Mouse (Mus musculus) liver, adult 2 months (tissue): ENCODE measurements around the gene Susd1. TPM values are rescaled to one million over a fixed set of nuclear protein-coding genes. Genes with fewer than 3 reads are reported as not detected.

Experiments
- DNase-seq: peaks from one replicate; pipeline ENCODE4 v3.0.0-alpha.2; 2011; ENCODE audit warnings: low read depth, low spot score; ENCODE audit errors: extremely low read depth
- H3K27ac ChIP-seq: fragments of 200-500 bp; replicated peaks from 2 replicates; pipeline ENCODE4 v1.5.1; 2012; ENCODE audit warnings: low read depth, mild to moderate bottlenecking, control low read depth, inconsistent platforms, low read length; ENCODE audit not compliant: insufficient read depth
- H3K27me3 ChIP-seq: fragments of 200-500 bp; 2 replicates; pipeline ENCODE4 v1.6.1; 2012; ENCODE audit warnings: mild to moderate bottlenecking, moderate library complexity, low read length, inconsistent platforms; ENCODE audit not compliant: control insufficient read depth, insufficient read depth
- H3K36me3 ChIP-seq: fragments of 200-500 bp; 2 replicates; pipeline ENCODE4 v1.6.1; 2012; ENCODE audit warnings: low read length, inconsistent platforms; ENCODE audit not compliant: control insufficient read depth, insufficient read depth
- H3K4me1 ChIP-seq: fragments of 200-500 bp; 2 replicates; pipeline ENCODE4 v1.6.1; 2011; ENCODE audit warnings: low read length; ENCODE audit not compliant: control insufficient read depth, insufficient read depth
- H3K4me3 ChIP-seq: fragments of 200-500 bp; 2 replicates; pipeline ENCODE4 v1.5.1; 2011; ENCODE audit warnings: low read depth, mild to moderate bottlenecking, control low read depth, low read length, moderate library complexity; ENCODE audit not compliant: insufficient read depth
- H3K79me2 ChIP-seq: fragments of 200-500 bp; 2 replicates; pipeline ENCODE4 v1.6.1; 2012; ENCODE audit warnings: inconsistent platforms, mild to moderate bottlenecking, low read length, moderate library complexity; ENCODE audit not compliant: control insufficient read depth, insufficient read depth
- H3K9ac ChIP-seq: fragments of 200-500 bp; 2 replicates; pipeline ENCODE4 v1.6.1; 2012; ENCODE audit warnings: low read depth, mild to moderate bottlenecking, control low read depth, inconsistent platforms, low read length
- CTCF ChIP-seq: fragments of 200-500 bp; IDR thresholded peaks from 2 replicates; pipeline ENCODE4 v1.5.1; 2011; ENCODE audit warnings: low read depth, low read length, control low read depth
- POLR2A ChIP-seq: fragments of 200-500 bp; IDR thresholded peaks from 2 replicates; pipeline ENCODE4 v1.6.1; 2011; ENCODE audit warnings: low read length, control low read depth; ENCODE audit not compliant: insufficient read depth; ENCODE audit errors: extremely low read depth
- WGBS: fragments of 180-500 bp; shearing (Covaris S2); methylation state at CpG from one replicate; pipeline ENCODE4 v1.1.7; 2018; 5-methylcytosine and 5-hydroxymethylcytosine counted together
- polyA plus RNA-seq: library from polyadenylated mRNA; depleted of rRNA; stranded (reverse); fragments of >200 nt; gene quantifications from 2 replicates; pipeline ENCODE4 v1.2.3, GENCODE M21; 2012
- total RNA-seq: library from RNA; depleted of rRNA; stranded (reverse); fragments of >200 nt; gene quantifications from 2 replicates; pipeline ENCODE4 v1.2.3, GENCODE M21; 2014

The Susd1 gene
- total and polyA plus RNA-seq, 2 experiments, result 5.5 to 9.7 TPM

DNA sequence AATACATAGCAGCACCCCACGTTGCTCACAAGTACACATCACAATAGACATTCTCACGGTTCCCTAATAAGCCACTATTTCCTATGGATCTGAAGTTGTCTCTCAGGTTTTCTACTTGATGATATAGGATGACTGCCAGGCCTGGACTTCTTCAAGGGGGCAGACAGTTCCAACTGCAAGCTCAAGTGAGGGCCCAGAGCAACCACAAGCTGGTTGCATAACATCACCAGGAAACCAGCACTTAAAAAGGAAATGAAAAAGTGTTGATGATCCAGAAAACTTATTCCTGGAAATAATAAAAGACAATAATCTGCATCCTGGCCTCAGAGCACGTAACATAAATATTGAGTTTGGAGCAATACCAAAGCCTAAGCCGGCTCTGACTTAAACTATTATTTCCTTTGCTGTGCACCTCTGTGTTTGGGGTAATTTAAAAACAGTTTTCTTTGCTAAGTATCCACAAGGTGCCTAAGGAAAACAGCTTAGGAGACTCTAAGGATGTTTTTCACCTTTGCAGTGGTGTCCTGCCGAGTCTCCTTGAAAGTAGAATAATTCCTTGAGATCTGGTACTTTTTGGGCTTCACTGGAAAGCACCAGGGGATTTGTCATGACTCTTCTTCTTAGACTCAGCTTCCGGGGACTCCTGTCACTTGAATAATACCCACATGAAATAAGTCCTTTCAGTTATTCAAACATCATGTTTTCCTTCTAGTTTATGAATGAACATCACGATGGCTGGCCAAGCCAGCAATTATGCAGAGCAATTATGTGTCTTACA lies 139.5 kb downstream of the Susd1 start:
- H3K4me1 ChIP-seq, result no peaks in the 10 kb centered on the region
- WGBS, result 58% methylated on average over 7 of the region's 7 CpGs
- DNase-seq, result no peak
- H3K36me3 ChIP-seq, result no peaks in the 10 kb centered on the region
- no peak overlapping the region for H3K9ac ChIP-seq
- no peak for TF ChIP-seq POLR2A
- TF ChIP-seq CTCF, result no peak
- H3K27ac ChIP-seq, result no peak overlapping the region
- H3K4me3 ChIP-seq, result no peak overlapping the region
- no peaks in the 10 kb centered on the region for H3K27me3 ChIP-seq
- no peaks in the 10 kb centered on the region for H3K79me2 ChIP-seq

DNA sequence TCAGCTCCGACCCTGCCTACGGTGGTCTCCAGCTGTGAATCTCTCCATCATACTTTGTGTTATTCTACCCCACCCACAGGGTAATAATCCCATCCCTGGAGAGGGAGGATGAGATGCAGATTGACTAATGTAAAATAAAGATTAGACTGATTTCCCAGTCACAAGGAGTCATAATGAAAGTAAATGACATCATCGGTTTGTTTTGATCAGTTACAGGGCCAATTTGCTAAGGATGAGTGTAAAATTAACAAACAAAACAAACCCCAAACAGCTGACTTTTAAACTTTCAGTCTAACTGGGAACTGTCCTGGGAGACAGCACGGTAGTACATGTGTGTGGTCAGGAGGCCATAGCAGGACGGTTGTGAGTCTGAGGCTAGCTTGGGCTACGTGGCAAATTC lies 143.3 kb downstream of the Susd1 start:
- DNase-seq, result no peak
- WGBS, result 97% methylated on average over 6 of the region's 6 CpGs
- H3K4me3 ChIP-seq, result no peak overlapping the region
- H3K9ac ChIP-seq, result no peak overlapping the region
- no peak for TF ChIP-seq CTCF
- no peak for TF ChIP-seq POLR2A
- no peaks in the 10 kb centered on the region for H3K36me3 ChIP-seq
- H3K4me1 ChIP-seq, result no peaks in the 10 kb centered on the region
- no peaks in the 10 kb centered on the region for H3K27me3 ChIP-seq
- no peaks in the 10 kb centered on the region for H3K79me2 ChIP-seq
- H3K27ac ChIP-seq, result no peak overlapping the region

GRCm38 (mm10) chr4:59294661-59295060 lies 143.8 kb downstream of the Susd1 start:
- Histone ChIP-seq H3K36me3 (no peaks in the 10 kb centered on the region), H3K9ac (no peak overlapping the region), H3K4me3 (no peak overlapping the region), H3K27ac (no peak overlapping the region), H3K4me1 (no peaks in the 10 kb centered on the region), H3K27me3 (no peaks in the 10 kb centered on the region), H3K79me2 (no peaks in the 10 kb centered on the region)
- TF ChIP-seq POLR2A, result no peak
- no peak for TF ChIP-seq CTCF
- no peak for DNase-seq
- WGBS, result 84% methylated on average over 3 of the region's 3 CpGs

- Histone ChIP-seq H3K4me3 (no peak overlapping the region), H3K9ac (no peak overlapping the region), H3K27ac (peak overlapping the region; percentile 47; the same call in 1 of the 2 replicates), H3K36me3 (no peaks in the 10 kb centered on the region), H3K27me3 (no peaks in the 10 kb centered on the region), H3K79me2 (no peaks in the 10 kb centered on the region), H3K4me1 (no peaks in the 10 kb centered on the region)
- no peak for DNase-seq
- TF ChIP-seq CTCF, result no peak
- TF ChIP-seq POLR2A, result no peak
- 80% methylated on average over 13 of the region's 13 CpGs for WGBS
Measured at GRCm38 (mm10) chr4:59291914-59292718, 146.3 kb downstream of the Susd1 start.

DNA sequence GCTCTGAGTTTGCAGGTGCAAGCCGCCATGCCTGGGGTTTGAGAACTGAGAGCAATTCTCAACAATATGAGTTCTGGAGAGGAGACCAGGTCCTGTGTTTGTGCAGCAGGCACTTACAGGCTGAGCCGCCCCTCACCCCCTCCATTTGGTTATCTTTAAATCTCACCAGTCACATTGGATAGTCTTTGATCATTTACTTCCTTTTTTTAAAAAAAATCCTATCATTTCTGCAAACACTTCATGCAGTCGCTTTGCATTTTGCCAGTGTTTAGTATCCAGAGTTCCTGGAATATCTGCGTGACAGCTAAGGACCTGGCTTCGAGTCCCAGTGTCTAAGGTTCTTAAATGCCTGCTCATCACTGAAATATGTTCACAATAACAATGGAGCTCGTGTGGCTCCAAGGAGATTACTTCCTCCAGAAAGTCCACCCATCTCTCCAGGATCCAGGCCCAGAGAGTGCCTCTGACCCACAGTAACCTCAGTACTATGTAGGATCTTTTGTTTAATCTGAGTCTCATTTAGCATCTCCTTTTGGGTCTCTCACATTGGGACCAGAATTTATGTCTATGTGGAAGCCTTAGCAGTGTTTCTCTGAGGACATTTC lies 147.4 kb downstream of the Susd1 start:
- H3K9ac ChIP-seq, result no peak overlapping the region
- H3K27ac ChIP-seq, result no peak overlapping the region
- H3K27me3 ChIP-seq, result no peaks in the 10 kb centered on the region
- TF ChIP-seq CTCF (no peak), POLR2A (no peak)
- H3K4me1 ChIP-seq, result no peaks in the 10 kb centered on the region
- 78% methylated on average over 6 of the region's 6 CpGs for WGBS
- no peak overlapping the region for H3K4me3 ChIP-seq
- no peak for DNase-seq
- H3K79me2 ChIP-seq, result no peaks in the 10 kb centered on the region
- no peaks in the 10 kb centered on the region for H3K36me3 ChIP-seq
